Mouse (Mus musculus) stomach, embryonic 14.5 days (tissue): ENCODE data around the gene Ak1. TPM values are rescaled to one million over a fixed set of nuclear protein-coding genes. Genes with fewer than 3 reads are reported as not detected.
A peak's percentile ranks its signal among the peaks of the same experiment; 100 is the strongest.

ENCODE experiments used
- ATAC-seq: fragments of 200-750 bp; cut with Nextera tagmentation; 2 replicates; pipeline ENCODE4 v1.8.0; 2017; ENCODE audit warnings: low read depth, moderate TSS enrichment; ENCODE audit not compliant: insufficient number of reproducible peaks, insufficient read depth, low FRiP score
- H3K27ac ChIP-seq: fragments of 300-500 bp; sonication (generic); 2 replicates; pipeline ENCODE4 v1.5.1; 2014; ENCODE audit warnings: mild to moderate bottlenecking, low read length, moderate library complexity, mixed read lengths
- H3K27me3 ChIP-seq: fragments of 300-500 bp; sonication (generic); 2 replicates; pipeline ENCODE4 v1.6.1; 2014; ENCODE audit warnings: low read length, control low read depth, mixed read lengths; ENCODE audit not compliant: control insufficient read depth, insufficient read depth
- H3K36me3 ChIP-seq: fragments of 300-500 bp; sonication (generic); 2 replicates; pipeline ENCODE4 v1.6.1; 2014; ENCODE audit warnings: mild to moderate bottlenecking, control low read depth, low read length, moderate library complexity, mixed read lengths; ENCODE audit not compliant: control insufficient read depth, insufficient read depth
- H3K4me1 ChIP-seq: fragments of 300-500 bp; sonication (generic); 2 replicates; pipeline ENCODE4 v1.6.1; 2014; ENCODE audit warnings: low read length, control low read depth, mixed read lengths; ENCODE audit not compliant: control insufficient read depth, insufficient read depth
- H3K4me2 ChIP-seq: fragments of 300-500 bp; sonication (generic); replicated peaks from 2 replicates; pipeline ENCODE4 v1.6.1; 2014; ENCODE audit warnings: low read depth, low read length, control low read depth
- H3K4me3 ChIP-seq: fragments of 300-500 bp; sonication (generic); 2 replicates; pipeline ENCODE4 v1.5.1; 2014; ENCODE audit warnings: low read depth, low read length, control low read depth
- H3K9ac ChIP-seq: fragments of 300-500 bp; sonication (generic); replicated peaks from 2 replicates; pipeline ENCODE4 v1.6.1; 2014; ENCODE audit warnings: low read depth, mild to moderate bottlenecking, control low read depth, low read length, moderate library complexity, mixed read lengths
- H3K9me3 ChIP-seq: fragments of 300-500 bp; sonication (generic); 2 replicates; pipeline ENCODE4 v1.6.1; 2016; ENCODE audit warnings: low read depth, low read length, control low read depth; ENCODE audit not compliant: control insufficient read depth
- WGBS: fragments of 180-500 bp; shearing (Covaris S2); extraction: QIAGEN DNeasy Blood & Tissue Kit; methylation state at CpG from one replicate; pipeline ENCODE4 v1.1.7; 2014; 5-methylcytosine and 5-hydroxymethylcytosine counted together
- polyA plus RNA-seq: library from polyadenylated mRNA; unstranded; fragments of >200 nt; fragmentation: Nextera tagmentation; extraction: Ambion mirVana; gene quantifications from 2 replicates; pipeline ENCODE4 v1.2.1, GENCODE M21; 2014

Gene Ak1
- polyA plus RNA-seq, 1 experiment from 2014 or later = 17.1 TPM

- Histone ChIP-seq H3K36me3 (peaks cover 3% of the 10 kb centered on the region; the same call in 1 of the 2 replicates), H3K9me3 (no peaks in the 10 kb centered on the region), H3K27me3 (no peaks in the 10 kb centered on the region), H3K9ac (no peak overlapping the region), H3K4me1 (peaks cover 16% of the 10 kb centered on the region; the same call in 1 of the 2 replicates), H3K4me2 (no peak overlapping the region), H3K4me3 (no peak overlapping the region), H3K27ac (no peak overlapping the region)
- WGBS = 68% methylated on average over 6 of the region's 6 CpGs
- ATAC-seq = no peak
These were observed 30.3 kb upstream of the Ak1 start for GRCm38 (mm10) chr2:32591249-32591648.

GRCm38 (mm10) chr2:32596725-32597124 lies 24.8 kb upstream of the Ak1 start:
- Histone ChIP-seq H3K4me3 (no peak overlapping the region), H3K4me2 (no peak overlapping the region), H3K9ac (no peak overlapping the region), H3K27ac (no peak overlapping the region), H3K9me3 (no peaks in the 10 kb centered on the region), H3K36me3 (peaks cover 11% of the 10 kb centered on the region; the same call in 1 of the 2 replicates), H3K4me1 (no peaks in the 10 kb centered on the region), H3K27me3 (no peaks in the 10 kb centered on the region)
- ATAC-seq = no peak
- 87% methylated on average over 13 of the region's 13 CpGs for WGBS

- Histone ChIP-seq H3K27ac (no peak overlapping the region), H3K9me3 (no peaks in the 10 kb centered on the region), H3K4me1 (no peaks in the 10 kb centered on the region), H3K9ac (no peak overlapping the region), H3K36me3 (peaks cover 11% of the 10 kb centered on the region; the same call in 1 of the 2 replicates), H3K4me2 (no peak overlapping the region), H3K4me3 (no peak overlapping the region), H3K27me3 (no peaks in the 10 kb centered on the region)
- no peak for ATAC-seq
- WGBS = 86% methylated on average over 5 of the region's 5 CpGs
These were observed 24.3 kb upstream of the Ak1 start for GRCm38 (mm10) chr2:32597248-32597647.

- Histone ChIP-seq H3K9ac (no peak overlapping the region), H3K9me3 (no peaks in the 10 kb centered on the region), H3K4me1 (0 out of 2 replicates have a peak, but pooled peaks cover 4% of the 10 kb centered on the region), H3K36me3 (peaks cover 11% of the 10 kb centered on the region; the same call in 1 of the 2 replicates), H3K27ac (no peak overlapping the region), H3K4me2 (no peak overlapping the region), H3K27me3 (no peaks in the 10 kb centered on the region), H3K4me3 (no peak overlapping the region)
- no peak for ATAC-seq
- WGBS = 91% methylated on average over 5 of the region's 5 CpGs
These were observed 23.9 kb upstream of the Ak1 start for GRCm38 (mm10) chr2:32597699-32598098.

GRCm38 (mm10) chr2:32598506-32598905 lies 23.1 kb upstream of the Ak1 start:
- 90% methylated on average over 8 of the region's 8 CpGs for WGBS
- no peak for ATAC-seq
- Histone ChIP-seq H3K4me2 (no peak overlapping the region), H3K4me3 (no peak overlapping the region), H3K9ac (no peak overlapping the region), H3K4me1 (0 out of 2 replicates have a peak, but pooled peaks cover 4% of the 10 kb centered on the region), H3K27ac (no peak overlapping the region), H3K9me3 (no peaks in the 10 kb centered on the region), H3K27me3 (no peaks in the 10 kb centered on the region), H3K36me3 (peaks cover 11% of the 10 kb centered on the region; the same call in 1 of the 2 replicates)

GRCm38 (mm10) chr2:32599409-32599808 lies 22.1 kb upstream of the Ak1 start, which contains the start of gene St6galnac6:
Gene St6galnac6, plus strand, starts transcription at chr2:32599709.
- ATAC-seq = no peak
- Histone ChIP-seq H3K9ac (no peak within 1 kb of the TSS), H3K4me3 (no peak within 1 kb of the TSS), H3K4me2 (no peak within 1 kb of the TSS), H3K4me1 (0 out of 2 replicates have a peak, but pooled peaks cover 4% of the 10 kb centered on the region), H3K27ac (no peak within 1 kb of the TSS), H3K36me3 (peaks cover 7% of the 10 kb centered on the region; the same call in 1 of the 2 replicates), H3K9me3 (no peaks in the 10 kb centered on the region), H3K27me3 (no peaks in the 10 kb centered on the region)
- 92% methylated on average over 3 of the region's 3 CpGs for WGBS

GRCm38 (mm10) chr2:32601417-32602065 lies 20.0 kb upstream of the Ak1 start:
- H3K9me3 ChIP-seq = no peaks in the 10 kb centered on the region
- no peak overlapping the region for H3K4me3 ChIP-seq
- no peaks in the 10 kb centered on the region for H3K27me3 ChIP-seq
- no peak overlapping the region for H3K4me2 ChIP-seq
- 0 out of 2 replicates have a peak, but pooled peaks cover 4% of the 10 kb centered on the region for H3K4me1 ChIP-seq
- H3K36me3 ChIP-seq = peaks cover 7% of the 10 kb centered on the region; the same call in 1 of the 2 replicates
- 46% methylated on average over 8 of the region's 8 CpGs for WGBS
- no peak overlapping the region for H3K9ac ChIP-seq
- no peak overlapping the region for H3K27ac ChIP-seq
- ATAC-seq = 0 out of 2 replicates have a peak, but pooled peaks have one; percentile 25

- Histone ChIP-seq H3K27me3 (no peaks in the 10 kb centered on the region), H3K9me3 (no peaks in the 10 kb centered on the region), H3K4me2 (peak overlapping the region; percentile 39), H3K36me3 (0 out of 2 replicates have a peak, but pooled peaks cover 1% of the 10 kb centered on the region), H3K9ac (no peak overlapping the region), H3K4me3 (peak overlapping the region; percentile 24), H3K4me1 (0 out of 2 replicates have a peak, but pooled peaks cover 4% of the 10 kb centered on the region), H3K27ac (peak overlapping the region; percentile 28; the same call in 1 of the 2 replicates)
- ATAC-seq = peak; percentile 59; the same call in 1 of the 2 replicates
- 2% methylated on average over 11 of the region's 11 CpGs for WGBS
These were observed 18.9 kb upstream of the Ak1 start for GRCm38 (mm10) chr2:32602600-32603054.
